In the genomic region with DNA sequence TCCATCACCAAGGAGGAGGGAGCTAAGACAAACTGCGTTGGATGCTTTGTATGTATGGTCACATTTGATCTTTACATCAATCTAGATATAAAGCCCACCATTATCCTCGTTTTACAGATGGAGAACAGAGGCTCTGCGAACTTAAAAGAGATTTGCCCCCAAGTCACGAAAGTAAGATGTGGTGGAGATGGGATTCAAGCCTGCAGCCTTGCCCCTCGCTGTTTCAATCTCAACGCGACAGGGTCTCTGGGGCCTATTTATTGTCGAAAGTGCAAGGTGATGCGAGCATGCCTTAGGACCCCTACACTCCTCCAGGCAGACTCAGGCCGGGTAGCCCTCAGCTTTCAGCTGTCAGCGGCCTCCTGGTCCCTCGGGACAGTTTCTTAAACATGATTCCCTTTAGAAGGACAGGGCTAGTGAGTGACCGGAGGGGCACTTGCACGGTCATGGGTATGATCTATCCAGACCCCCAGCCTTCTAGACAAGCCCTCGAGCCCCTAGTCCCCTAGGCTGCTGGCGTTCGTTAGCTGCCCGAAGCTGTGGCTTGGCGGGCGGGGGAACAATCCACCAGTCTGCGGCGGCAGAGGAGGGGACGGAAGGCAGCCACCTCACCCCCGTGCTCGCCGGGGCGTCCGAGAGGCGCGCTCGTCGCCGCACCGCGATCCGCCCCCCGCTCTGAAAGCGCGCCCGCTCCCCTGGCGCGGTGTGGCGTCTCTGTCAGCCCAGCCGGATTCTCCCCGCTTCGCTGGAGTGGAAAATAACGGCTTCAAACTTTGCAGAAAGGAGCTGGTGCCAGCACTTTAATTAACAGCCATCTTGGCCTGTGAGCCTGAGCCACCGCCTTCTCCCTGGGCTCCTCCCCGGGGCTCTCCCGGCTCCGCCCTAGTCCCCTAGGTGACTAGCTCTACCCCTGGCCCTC, we compare ENCODE assay signal across 8 mouse cellular contexts. TPM values are rescaled to one million over a fixed set of nuclear protein-coding genes. Genes with fewer than 3 reads are reported as not detected.
DNase-seq lines count a peak whose midpoint lies in the region; ATAC-seq lines count a peak whose summit lies in the region.

No protein-coding gene starts in this region.

- no peaks in the 10 kb centered on the region for H3K36me3 ChIP-seq in heart, embryonic 15.5 days
- no peaks in the 10 kb centered on the region for H3K36me3 ChIP-seq in kidney, embryonic 15.5 days

- 3% methylated on average over 51 of the region's 51 CpGs for WGBS in heart, embryonic 15.5 days
- WGBS in kidney, embryonic 15.5 days = 2% methylated on average over 50 of the region's 51 CpGs

- H3K4me1 ChIP-seq in heart, embryonic 15.5 days (replicated peaks) = peaks cover 37% of the 10 kb centered on the region
- peaks cover 51% of the 10 kb centered on the region for H3K4me1 ChIP-seq in kidney, embryonic 15.5 days

- H3K4me3 ChIP-seq in heart, embryonic 15.5 days = peak overlapping the region; percentile 59
- peak overlapping the region; percentile 56 for H3K4me3 ChIP-seq in kidney, embryonic 15.5 days (replicated peaks)

- peak overlapping the region; percentile 57 for H3K9ac ChIP-seq in heart, embryonic 15.5 days
- H3K9ac ChIP-seq in kidney, embryonic 15.5 days = peak overlapping the region; percentile 46

- H3K27ac ChIP-seq in heart, embryonic 15.5 days = no peak overlapping the region
- peak overlapping the region; percentile 63 for H3K27ac ChIP-seq in kidney, embryonic 15.5 days

- peak overlapping the region; percentile 83 for H3K4me2 ChIP-seq in heart, embryonic 15.5 days
- H3K4me2 ChIP-seq in kidney, embryonic 15.5 days = peak overlapping the region; percentile 85

- peaks cover 94% of the 10 kb centered on the region for H3K27me3 ChIP-seq in heart, embryonic 15.5 days
- H3K27me3 ChIP-seq in kidney, embryonic 15.5 days = peaks cover 98% of the 10 kb centered on the region

- peak; percentile 11 to 19 for DNase-seq in cerebellum, postnatal 36 days
- DNase-seq in cerebellum, adult 9-10 months = no peak
- peak; percentile 40 for DNase-seq in CD4-positive, CD25-positive, alpha-beta regulatory T cell, adult 2 months (ENCODE audit: low read depth, low spot score)
- DNase-seq in embryo, embryonic 11 days = peak; percentile 49
- DNase-seq in thymus, postnatal 0 days (ENCODE audit: low spot score) = peak; percentile 4

- ATAC-seq in heart, embryonic 15.5 days (replicated peaks; ENCODE audit: insufficient number of reproducible peaks, insufficient read depth, low FRiP score, low read depth) = peak; percentile 61; the same call in 1 of the 2 replicates
- ATAC-seq in kidney, embryonic 15.5 days (replicated peaks; ENCODE audit: low FRiP score) = peak; percentile 55; the same call in 1 of the 2 replicates
- ATAC-seq in megakaryocyte progenitor cell, adult 5-6 weeks (replicated peaks; ENCODE audit: poor library complexity) = peak; percentile 27; the same call in 1 of the 2 replicates

- no peaks in the 10 kb centered on the region for H3K9me3 ChIP-seq in heart, embryonic 15.5 days (replicated peaks)
- H3K9me3 ChIP-seq in kidney, embryonic 15.5 days (replicated peaks) = no peaks in the 10 kb centered on the region

RNA-seq across cellular contexts. Expression of a gene that starts 1.8 kb away (rescaled TPM):
- 0.47 and 0.61 TPM in 2 replicates for polyA plus RNA-seq in heart, embryonic 15.5 days (2015; fragmentation: Nextera tagmentation; extraction: Ambion mirVana)
- 3.7 and 4.2 TPM in 2 replicates for polyA plus RNA-seq in kidney, embryonic 15.5 days (2015; fragmentation: Nextera tagmentation; extraction: Ambion mirVana)
- total RNA-seq in megakaryocyte progenitor cell, adult 5-6 weeks (2015) = not detected in 2 replicates
- total RNA-seq in megakaryocyte progenitor cell, adult 5-6 weeks (2017) = not detected in 2 replicates
- 0.12 TPM in 1 of 2 replicates, not detected in the other for polyA plus RNA-seq in thymus, postnatal 0 days (2015; fragmentation: Nextera tagmentation; extraction: Ambion mirVana)

RNA-seq across cellular contexts. Expression of a gene that starts 23.4 kb away (rescaled TPM):
- polyA plus RNA-seq in heart, embryonic 15.5 days (2015; fragmentation: Nextera tagmentation; extraction: Ambion mirVana) = 5.2 and 7.9 TPM in 2 replicates
- polyA plus RNA-seq in kidney, embryonic 15.5 days (2015; fragmentation: Nextera tagmentation; extraction: Ambion mirVana) = 10.7 and 12.4 TPM in 2 replicates
- total RNA-seq in megakaryocyte progenitor cell, adult 5-6 weeks (2015) = 18.8 and 19.0 TPM in 2 replicates
- total RNA-seq in megakaryocyte progenitor cell, adult 5-6 weeks (2017) = 18.9 and 20.5 TPM in 2 replicates
- polyA plus RNA-seq in thymus, postnatal 0 days (2015; fragmentation: Nextera tagmentation; extraction: Ambion mirVana) = 7.5 and 8.4 TPM in 2 replicates

RNA-seq across cellular contexts. Expression of a gene that starts 47.6 kb away (rescaled TPM):
- 0.11 and 0.44 TPM in 2 replicates for polyA plus RNA-seq in heart, embryonic 15.5 days (2015; fragmentation: Nextera tagmentation; extraction: Ambion mirVana)
- polyA plus RNA-seq in kidney, embryonic 15.5 days (2015; fragmentation: Nextera tagmentation; extraction: Ambion mirVana) = 0.22 and 0.32 TPM in 2 replicates
- total RNA-seq in megakaryocyte progenitor cell, adult 5-6 weeks (2015) = 0.10 TPM in 1 of 2 replicates, not detected in the other
- total RNA-seq in megakaryocyte progenitor cell, adult 5-6 weeks (2017) = not detected in 2 replicates
- 0.84 and 0.92 TPM in 2 replicates for polyA plus RNA-seq in thymus, postnatal 0 days (2015; fragmentation: Nextera tagmentation; extraction: Ambion mirVana)
